Mouse (Mus musculus) brain, embryonic 14.5 days (tissue): Measurements from ENCODE around the gene Robo3.

Source experiments
- CTCF ChIP-seq: fragments of 200-500 bp; IDR thresholded peaks from 2 replicates; pipeline ENCODE4 v1.5.1; 2012; ENCODE audit warnings: inconsistent platforms, mild to moderate bottlenecking, moderate library complexity, borderline replicate concordance; ENCODE audit not compliant: insufficient read depth, insufficient read length; ENCODE audit errors: extremely low read depth
- POLR2A ChIP-seq: fragments of 200-500 bp; IDR thresholded peaks from 2 replicates; pipeline ENCODE4 v1.6.1; 2012; ENCODE audit warnings: mild to moderate bottlenecking, inconsistent platforms, borderline replicate concordance; ENCODE audit not compliant: poor library complexity, insufficient read depth, insufficient read length, severe bottlenecking; ENCODE audit errors: extremely low read depth

- peak; percentile 60 for TF ChIP-seq CTCF
- TF ChIP-seq POLR2A = no peak
Observed at GRCm38 (mm10) chr9:37407850-37408502, 25.1 kb downstream of the Robo3 start.
